Mouse (Mus musculus) layer of hippocampus, postnatal 10 days (tissue): Measurements from ENCODE around the gene Slc46a1. TPM values are rescaled to one million over a fixed set of nuclear protein-coding genes. Genes with fewer than 3 reads are reported as not detected.

Experiments used
- DNase-seq, 2 experiments: peaks; one replicate each; pipeline ENCODE4 v3.0.0; 2021; ENCODE audit warnings: low spot score in 2 of 2
- long read RNA-seq: library from polyadenylated mRNA; stranded (forward); transcript quantifications from one replicate; pipeline ENCODE4 v2.0.0, GENCODE M21; 2023
- total RNA-seq, 2 experiments: library from RNA; stranded (reverse); gene quantifications; 2 replicates each; pipeline ENCODE4 v1.2.3; 2021

Gene Slc46a1
- total RNA-seq = 10 to 100 TPM; 10.7 to 13.0 TPM
- long read RNA-seq, transcript Slc46a1-201 (5 exons, 1,978 nt) = major isoform, 8 of 9 reads
- long read RNA-seq, partial matches to known transcripts = 0 of 9 reads
- long read RNA-seq, other reads (novel, unspliced or antisense) = 0 of 9 reads

DNA sequence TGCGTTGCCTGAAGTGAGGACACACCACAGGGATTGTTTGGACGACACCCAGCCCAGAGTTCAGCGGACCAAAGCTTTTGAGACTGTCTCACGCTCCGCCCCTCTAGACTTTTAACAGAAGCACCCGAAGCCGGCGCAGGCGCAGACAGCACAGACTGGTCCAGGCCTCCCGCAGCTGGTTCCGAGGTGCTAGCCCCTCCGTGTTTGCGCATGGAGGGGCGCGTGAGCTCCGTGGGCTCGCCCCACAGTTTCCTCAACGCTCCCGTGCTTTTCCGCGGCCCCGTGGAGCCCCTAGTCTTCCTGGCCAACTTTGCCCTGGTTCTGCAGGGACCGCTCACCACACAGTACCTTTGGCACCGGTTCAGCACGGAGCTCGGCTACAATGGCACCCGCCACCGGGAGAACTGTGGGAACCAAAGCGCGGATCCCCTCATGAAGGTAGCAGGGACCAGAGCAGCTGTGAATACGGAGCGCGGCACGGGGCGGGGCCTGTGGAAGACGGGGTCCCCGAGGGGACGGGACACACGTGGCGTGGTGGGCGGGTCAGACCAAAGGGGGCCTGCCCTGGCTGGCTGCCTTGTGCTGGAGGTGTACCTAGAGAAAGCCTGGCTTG, at the start of gene Slc46a1:
Gene Slc46a1 (plus strand): TSS at position 130 of the 613 bp plus-strand sequence.
- peak; percentile 79 to 85 for DNase-seq

DNA sequence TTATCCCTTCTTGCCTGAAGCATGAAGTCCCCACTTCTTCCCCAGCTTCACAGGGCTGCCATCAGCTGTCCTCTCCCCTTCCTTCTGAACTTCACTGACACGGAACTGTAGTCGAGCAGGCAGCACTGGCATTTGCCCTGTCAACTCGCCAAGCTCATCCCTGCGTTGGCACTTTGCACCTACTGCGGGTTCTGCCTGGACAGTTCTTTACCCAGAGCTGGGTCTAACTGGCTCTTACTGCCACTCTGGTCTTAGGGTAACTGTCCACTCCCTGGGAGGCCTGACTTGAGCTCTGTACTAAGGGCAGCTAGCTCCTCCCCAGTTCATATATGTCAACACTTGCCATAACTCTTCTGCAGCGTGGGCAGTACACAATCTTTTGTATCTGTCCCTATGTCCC, 48.6 kb upstream of the Slc46a1 start:
- DNase-seq = no peak

- no peak for DNase-seq
Observed at GRCm38 (mm10) chr11:78420263-78420889, 45.1 kb upstream of the Slc46a1 start.

DNA sequence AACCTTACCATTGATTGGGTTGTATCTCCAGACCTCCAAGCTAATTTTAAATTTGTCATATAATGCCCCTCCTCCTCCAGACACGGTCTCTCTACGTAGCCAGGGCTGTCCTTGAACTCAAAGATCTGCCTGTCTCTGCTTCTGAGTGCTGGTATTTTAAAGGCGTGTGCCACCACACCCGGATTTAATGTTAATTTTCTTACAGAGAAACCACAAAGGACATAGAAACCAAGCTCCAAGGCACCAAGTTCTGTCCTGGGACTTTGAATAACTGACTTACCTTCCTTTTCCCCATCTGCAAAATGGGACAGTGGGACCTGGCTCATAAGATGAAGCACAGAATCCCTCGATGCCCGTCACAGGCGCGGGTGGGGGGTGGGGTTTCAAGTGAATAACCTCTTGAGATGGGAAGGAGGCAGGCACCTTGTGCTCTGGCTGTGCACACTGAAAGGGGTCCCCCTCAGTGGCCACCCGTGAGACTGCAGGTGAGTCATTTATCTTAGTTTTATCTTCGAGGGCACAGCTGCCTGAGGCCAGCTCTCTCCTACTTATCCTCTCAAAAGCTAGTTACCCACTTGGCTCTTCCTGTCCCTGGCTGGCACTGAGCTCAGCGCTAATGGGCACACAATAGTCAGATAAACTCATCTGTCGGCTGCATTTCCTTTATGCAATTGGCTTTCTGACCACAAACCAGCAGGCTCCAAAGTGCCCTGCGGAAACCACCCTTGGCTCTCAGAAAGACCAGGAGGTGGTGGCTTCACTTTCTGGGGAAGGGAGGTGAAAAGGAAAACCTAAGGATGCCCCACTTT, 44.1 kb upstream of the Slc46a1 start:
- no peak for DNase-seq

- no peak for DNase-seq
Observed at GRCm38 (mm10) chr11:78422055-78422819, 43.3 kb upstream of the Slc46a1 start, which contains the start of gene Slc13a2. Gene Slc13a2, minus strand, starts transcription at chr11:78422217.

DNA sequence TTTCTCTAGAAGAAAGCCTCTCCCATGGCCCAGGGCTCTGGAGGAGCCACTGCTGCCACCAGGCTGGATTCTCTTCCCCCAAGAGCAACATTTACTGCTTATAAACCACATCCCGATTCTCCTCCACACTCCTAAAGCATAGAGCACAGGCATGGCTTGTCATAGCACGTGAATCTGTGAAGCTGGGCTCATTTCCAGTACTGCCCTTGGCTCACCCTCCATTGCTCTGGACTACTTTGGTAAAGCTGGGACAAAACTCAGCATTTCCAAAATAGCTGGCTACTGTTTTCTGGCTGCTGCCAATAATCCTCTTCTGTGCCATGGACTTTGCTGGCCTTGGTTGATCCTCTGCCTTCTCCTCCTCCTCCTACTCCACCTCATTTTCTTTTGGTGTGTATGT, 41.1 kb upstream of the Slc46a1 start:
- peak; percentile 46 to 47 for DNase-seq

GRCm38 (mm10) chr11:78425572-78425971, 39.9 kb upstream of the Slc46a1 start:
- DNase-seq = no peak

- no peak for DNase-seq
Observed at GRCm38 (mm10) chr11:78427655-78428054, 37.8 kb upstream of the Slc46a1 start.

- DNase-seq = no peak
Observed at GRCm38 (mm10) chr11:78428309-78428708, 37.2 kb upstream of the Slc46a1 start.

GRCm38 (mm10) chr11:78430195-78430878, 35.2 kb upstream of the Slc46a1 start:
- DNase-seq = no peak

- DNase-seq = no peak
Observed at GRCm38 (mm10) chr11:78431176-78431575, 34.3 kb upstream of the Slc46a1 start.

- DNase-seq = no peak
Observed at GRCm38 (mm10) chr11:78434052-78434451, 31.4 kb upstream of the Slc46a1 start.

DNA sequence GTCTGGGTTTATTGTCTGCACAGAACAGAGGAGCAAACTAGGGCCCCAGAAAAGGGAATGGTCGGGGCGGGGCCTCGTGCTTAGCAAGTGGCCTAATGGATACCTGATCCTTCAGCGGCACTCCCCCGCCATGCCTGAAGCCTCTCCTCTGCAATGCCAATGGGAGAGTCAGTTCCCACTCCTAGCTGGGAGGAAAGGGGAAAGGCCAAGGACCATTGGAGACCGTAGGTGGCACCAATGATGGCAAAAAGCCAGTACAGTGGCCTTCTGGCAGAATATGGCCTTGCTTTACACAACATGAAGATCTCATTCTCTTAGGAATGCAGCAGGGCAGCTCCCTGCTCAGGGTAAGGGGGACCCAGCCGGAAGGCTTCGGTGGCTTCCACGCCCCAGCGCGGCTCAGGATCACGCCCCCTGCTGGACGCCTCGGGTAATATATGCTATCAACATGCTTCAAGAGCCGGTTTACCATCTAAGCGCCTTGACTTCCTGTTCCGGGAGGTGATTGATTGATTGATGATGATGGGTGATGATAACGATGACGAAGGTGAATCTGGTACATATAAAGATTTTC, 29.6 kb upstream of the Slc46a1 start:
- DNase-seq = peak; percentile 24 to 25

DNA sequence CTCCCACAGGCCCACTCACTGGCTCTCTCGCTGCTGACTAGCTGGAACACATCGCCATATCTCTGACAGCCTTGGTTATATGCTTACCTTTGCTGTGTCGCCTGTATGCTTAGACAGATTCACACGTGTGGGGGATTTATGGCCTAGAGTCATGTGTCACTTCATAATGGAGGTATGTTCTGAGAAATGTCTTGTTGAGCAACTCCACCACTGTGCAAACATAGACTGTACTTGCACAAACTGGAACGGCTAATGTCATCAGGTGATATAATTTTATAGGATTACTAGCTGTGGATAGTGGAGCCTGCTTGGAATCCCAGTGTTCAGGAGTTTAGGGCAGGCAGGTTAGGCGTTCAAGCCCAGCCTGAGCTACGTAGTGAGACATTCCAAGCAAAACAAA, 28.3 kb upstream of the Slc46a1 start:
- DNase-seq = no peak

DNA sequence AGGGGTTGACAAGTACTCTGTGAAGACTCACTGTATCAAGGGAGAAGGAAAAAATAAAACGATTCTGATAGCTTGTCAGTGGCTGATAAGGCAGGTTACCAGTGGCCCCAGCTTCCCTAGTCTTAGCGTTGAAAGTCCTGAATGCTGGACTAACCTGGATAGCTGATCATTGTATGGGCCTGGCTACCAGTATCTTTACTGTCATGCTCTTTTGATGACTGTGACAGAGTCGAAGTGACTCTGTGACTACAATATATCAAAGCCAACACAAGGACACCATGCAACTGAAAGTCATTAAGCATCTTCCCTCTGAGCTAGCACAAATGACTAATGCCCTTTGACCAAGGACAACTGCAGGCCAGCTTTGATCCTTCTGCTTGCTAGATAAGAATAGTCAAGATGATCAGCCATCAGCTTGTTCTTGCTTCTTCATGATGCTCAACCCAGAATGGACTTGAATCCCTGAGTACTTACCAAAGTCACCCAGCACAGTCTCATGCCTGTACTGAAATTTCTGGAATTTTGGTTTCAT, 27.0 kb upstream of the Slc46a1 start:
- no peak for DNase-seq

GRCm38 (mm10) chr11:78443115-78443514, 22.4 kb upstream of the Slc46a1 start:
- DNase-seq = no peak

DNA sequence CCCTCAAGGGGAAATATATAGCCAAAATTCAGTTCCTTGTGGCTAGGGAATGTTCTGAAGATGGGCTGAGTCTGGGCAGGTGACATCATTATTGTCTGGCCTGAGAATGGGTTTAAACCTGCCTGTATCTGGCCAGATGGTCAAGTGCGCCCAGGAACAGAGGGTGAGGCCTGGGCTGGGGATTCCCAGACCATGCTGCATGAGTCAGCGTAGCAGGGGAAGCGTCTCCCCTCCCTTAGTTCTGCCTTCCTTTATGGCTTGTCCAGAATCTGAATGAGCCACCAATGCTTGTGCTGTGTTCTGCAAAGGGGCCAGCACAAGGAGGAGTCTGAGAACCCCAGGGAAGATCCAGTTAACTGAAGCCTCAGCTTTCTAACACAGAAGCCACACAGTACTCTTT, 18.3 kb upstream of the Slc46a1 start:
- no peak for DNase-seq

GRCm38 (mm10) chr11:78448242-78448641, 17.3 kb upstream of the Slc46a1 start:
- no peak for DNase-seq

DNA sequence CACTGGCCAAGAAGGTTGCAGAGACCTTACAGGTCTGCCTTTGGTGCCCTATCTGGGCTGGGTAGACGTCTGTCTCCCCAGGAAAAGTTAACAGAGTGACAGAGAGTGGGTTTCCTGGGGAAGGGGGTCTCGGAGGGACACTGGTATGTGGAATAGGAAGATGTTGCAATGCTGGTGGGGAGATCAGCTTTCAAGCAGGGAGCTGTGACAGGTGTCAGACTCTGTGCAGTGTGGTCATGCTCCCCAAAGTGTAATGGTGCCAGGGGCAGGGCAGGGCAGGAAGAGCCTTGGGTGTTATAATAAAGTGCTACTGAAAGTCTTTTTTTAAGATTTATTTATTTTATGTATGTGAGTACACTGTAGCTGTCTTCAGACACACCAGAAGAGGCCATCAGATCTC, 15.2 kb upstream of the Slc46a1 start:
- no peak for DNase-seq

- peak; percentile 74 to 79 for DNase-seq
Observed at GRCm38 (mm10) chr11:78453675-78454074, 11.8 kb upstream of the Slc46a1 start.
